Mouse (Mus musculus): ENCODE data around the gene Pam. TPM values are rescaled to one million over a fixed set of nuclear protein-coding genes. Genes with fewer than 3 reads are reported as not detected.
A peak's percentile ranks its signal among the peaks of the same experiment; 100 is the strongest.
"Not testable (repeated sequence)": the region's sequence is repeated elsewhere in the genome, so short reads cannot be mapped to it uniquely, and the experiment has no call there.

Pam gene
- polyA plus RNA-seq, 1 experiment from 2014 or later, result 18.0 TPM

GRCm38 (mm10) chr1:97769904-97770753, 325.3 kb downstream of the Pam start, which contains the start of the genes Gin1 and Ppip5k2:
Gin1 (plus strand) TSS chr1:97770172.
Ppip5k2 (minus strand) TSS chr1:97770411.
- peak; percentile 96 for DNase-seq (ENCODE audit: low spot score)

- DNase-seq (ENCODE audit: low spot score), result peak; percentile 49
Measured at GRCm38 (mm10) chr1:97769294-97769903, 326.0 kb downstream of the Pam start.

DNA sequence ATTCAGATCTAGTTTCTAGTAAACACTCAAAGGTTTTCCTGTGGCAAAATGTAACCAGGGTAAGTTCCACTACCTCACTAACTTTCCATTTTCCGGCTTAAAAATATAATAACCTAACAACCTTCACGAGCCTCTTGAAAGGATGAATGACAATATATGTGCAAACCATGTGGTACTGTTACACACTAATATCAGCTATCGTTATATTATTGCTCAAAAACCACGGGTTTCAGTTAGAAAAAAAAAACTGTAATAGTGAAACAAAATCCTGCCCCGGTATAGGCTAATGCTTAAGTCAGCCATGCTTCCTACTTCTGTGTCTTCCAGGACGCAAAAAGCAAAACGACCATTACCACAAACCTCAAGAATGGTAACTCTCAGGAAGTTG, 326.5 kb downstream of the Pam start:
- DNase-seq (ENCODE audit: low spot score), result no peak

DNA sequence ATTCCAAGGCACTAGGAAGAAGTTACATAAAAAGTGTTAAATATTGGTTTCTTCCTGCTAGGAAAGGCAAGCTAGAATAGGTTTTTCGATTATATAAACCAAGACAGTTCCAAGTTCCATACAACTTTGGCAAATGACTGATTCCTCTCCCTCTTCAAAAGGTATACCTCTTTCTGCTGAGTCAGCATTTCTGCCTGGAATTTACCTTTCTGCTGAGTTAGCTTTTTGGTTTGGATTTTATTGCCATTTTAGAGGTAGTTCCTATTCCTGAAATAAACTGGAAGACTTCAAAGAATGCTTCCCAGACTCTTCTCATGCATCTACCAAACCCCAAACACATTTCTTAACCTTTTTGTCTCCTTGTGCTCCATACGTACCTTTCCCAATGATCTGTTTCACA, 327.4 kb downstream of the Pam start:
- peak; percentile 16 for DNase-seq (ENCODE audit: low spot score)

DNA sequence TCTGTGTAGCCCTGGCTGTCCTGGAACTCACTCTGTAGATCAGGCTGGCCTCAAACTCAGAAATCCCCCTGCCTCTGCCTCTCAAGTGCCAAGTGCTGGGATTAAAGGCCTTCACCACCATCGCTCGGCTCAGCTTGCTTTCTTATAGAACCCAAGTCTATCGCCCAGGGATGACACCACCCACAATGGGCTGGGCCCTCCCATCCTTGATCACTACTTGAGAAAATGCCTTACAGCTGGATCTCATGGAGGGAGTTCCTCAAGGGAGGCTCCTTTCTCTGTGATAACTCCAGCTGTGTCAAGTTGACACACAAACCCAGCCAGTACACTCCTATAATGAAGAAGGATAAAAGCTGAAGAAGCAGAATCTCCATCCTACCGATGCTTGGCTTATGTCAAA, 329.7 kb downstream of the Pam start:
- DNase-seq (ENCODE audit: low spot score), result not testable (repeated sequence)

DNA sequence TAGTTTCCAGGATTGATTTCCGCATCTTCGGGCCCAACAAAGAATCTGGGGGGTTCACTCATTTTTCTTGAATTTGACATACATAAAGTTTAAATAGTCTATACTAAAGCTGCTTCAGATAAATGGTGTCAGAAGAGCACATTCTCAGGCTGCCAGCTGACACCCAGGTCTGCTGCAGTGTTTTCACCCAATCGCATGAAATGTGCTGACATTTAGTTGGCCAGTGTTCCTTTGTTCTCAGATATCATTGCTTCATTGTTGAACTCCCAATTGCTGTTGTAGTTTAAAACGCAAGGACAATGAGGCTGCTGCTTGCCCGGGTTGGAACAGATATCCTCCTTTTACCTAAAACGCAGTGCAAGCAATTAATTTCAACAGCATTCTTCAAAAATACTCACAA, 334.0 kb downstream of the Pam start:
- DNase-seq (ENCODE audit: low spot score), result no peak

DNA sequence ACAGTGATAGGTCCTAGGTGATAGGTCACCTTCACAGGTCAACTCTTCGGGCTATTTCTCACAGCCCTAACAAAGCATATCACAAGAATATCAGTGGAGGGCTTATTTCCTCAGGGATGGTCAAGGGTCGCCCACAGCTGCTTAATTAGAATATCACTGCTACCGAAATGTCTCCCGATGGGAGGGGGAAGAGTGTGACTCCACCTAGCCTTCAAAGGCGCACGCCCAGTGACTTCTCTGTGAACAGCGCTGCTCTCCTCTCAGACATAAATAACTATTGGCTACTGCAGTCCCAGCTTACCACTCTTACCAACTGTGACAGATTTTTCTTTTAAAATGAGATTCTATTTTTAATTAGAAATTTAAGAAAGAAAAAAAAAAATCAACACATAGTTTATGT, 334.8 kb downstream of the Pam start:
- DNase-seq (ENCODE audit: low spot score), result no peak

DNA sequence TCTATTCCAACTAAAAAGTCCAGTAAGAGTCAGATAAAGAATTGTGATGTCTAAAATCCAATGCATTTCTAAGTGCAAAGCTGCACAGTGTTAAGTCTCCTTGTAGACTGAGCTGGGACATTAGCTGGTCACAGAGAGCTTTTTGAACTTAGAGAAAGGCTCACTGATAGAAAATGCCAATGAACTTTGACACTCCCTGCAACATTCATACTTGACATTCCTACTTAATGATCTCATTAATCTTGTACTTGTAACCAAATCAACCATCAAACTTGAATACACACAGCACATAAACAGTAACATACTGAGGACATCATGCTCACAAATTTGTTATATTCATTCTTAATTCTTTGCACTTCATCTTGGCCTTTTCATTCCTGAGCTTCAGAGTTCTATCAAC, 335.6 kb downstream of the Pam start:
- no peak for DNase-seq (ENCODE audit: low spot score)

- DNase-seq (ENCODE audit: low spot score), result no peak
Measured at GRCm38 (mm10) chr1:97754392-97754791, 341.1 kb downstream of the Pam start.

DNA sequence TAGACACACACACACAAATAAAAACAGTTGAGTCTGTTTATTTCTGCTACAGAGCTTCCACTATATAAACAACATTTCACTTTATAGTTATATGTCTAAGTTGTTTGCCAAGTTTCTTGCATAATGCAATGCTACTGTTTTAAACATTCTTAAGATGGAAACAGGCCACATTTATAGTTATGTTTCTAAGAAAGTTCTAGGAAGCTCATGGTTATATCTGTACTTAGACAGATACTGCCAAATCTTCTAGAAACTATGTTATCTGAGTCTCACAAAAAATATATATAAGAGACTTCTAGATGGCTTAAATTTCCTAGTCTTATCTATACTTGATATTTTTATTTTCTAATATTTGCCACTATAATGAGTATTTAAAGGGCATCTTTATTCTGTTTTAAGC, 342.2 kb downstream of the Pam start:
- no peak for DNase-seq (ENCODE audit: low spot score)

GRCm38 (mm10) chr1:97748163-97748562, 347.3 kb downstream of the Pam start:
- no peak for DNase-seq (ENCODE audit: low spot score)

DNA sequence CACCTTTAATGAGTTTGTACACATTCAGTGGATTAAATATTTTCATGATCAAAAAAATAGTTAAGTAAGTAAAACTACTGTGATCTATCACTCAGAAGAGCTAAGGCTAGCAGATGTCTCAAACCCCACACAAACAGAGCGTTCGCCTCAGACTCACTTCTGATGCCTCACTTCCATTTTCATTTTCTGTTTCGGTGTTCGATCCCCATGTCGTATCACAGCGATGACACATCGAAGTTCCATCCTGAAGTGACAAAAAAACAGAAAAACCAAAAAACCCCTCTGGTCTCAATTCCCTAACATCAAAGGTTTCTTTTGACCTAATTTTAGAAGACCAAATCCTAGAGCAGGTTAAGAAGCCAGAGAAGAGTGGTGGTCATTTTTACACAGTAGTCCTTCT, 349.2 kb downstream of the Pam start:
- no peak for DNase-seq (ENCODE audit: low spot score)

DNA sequence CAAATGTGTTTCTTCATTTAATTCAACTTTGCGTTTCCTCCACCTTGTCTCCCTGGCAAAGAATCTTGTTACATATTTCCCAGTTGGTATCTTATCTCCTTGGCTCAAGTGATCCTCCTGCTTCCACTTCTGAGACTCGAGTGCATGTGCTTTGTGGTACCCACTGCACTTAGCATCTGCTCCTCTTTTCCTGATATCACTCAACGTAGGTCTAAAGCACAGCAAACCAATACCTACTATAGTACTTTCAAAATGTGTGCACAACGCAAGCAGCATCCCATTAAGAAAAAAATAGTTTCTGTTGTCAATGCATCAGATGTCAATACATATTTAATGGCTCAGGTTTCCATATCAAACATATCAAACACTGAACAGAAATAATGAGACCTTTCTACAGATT, 349.7 kb downstream of the Pam start:
- DNase-seq (ENCODE audit: low spot score), result no peak
